Mouse (Mus musculus) inflammation-experienced regulatory T-cells, adult 6 months (primary cell): Measurements from ENCODE around the gene Fads2. TPM values are rescaled to one million over a fixed set of nuclear protein-coding genes. Genes with fewer than 3 reads are reported as not detected.
"Not testable (repeated sequence)": the region's sequence is repeated elsewhere in the genome, so short reads cannot be mapped to it uniquely, and the experiment has no call there.

ENCODE experiments used
- ATAC-seq: one replicate; pipeline ENCODE4 v1.8.0; 2017
- polyA plus RNA-seq, 3 experiments: library from polyadenylated mRNA; unstranded; fragments of 100-300 nt; shearing (Covaris generic); gene quantifications; one replicate each; pipeline ENCODE4 v1.2.1; 2017

The Fads2 gene
- under 1 TPM in 1 of 3 experiments, not detected in 2; 0.15 TPM for polyA plus RNA-seq

GRCm38 (mm10) chr19:10101341-10102053, at the start of gene Fads2:
Gene Fads2, minus strand, starts transcription at chr19:10101746.
- no peak for ATAC-seq

- ATAC-seq = no peak
Observed at GRCm38 (mm10) chr19:10149189-10149588, 47.6 kb upstream of the Fads2 start.

- ATAC-seq = no peak
Observed at GRCm38 (mm10) chr19:10148555-10148954, 47.0 kb upstream of the Fads2 start.

- no peak for ATAC-seq
Observed at GRCm38 (mm10) chr19:10144464-10144863, 42.9 kb upstream of the Fads2 start.

GRCm38 (mm10) chr19:10143667-10144066, 42.1 kb upstream of the Fads2 start:
- ATAC-seq = no peak

GRCm38 (mm10) chr19:10139736-10140135, 38.2 kb upstream of the Fads2 start:
- no peak for ATAC-seq

- ATAC-seq = no peak
Observed at GRCm38 (mm10) chr19:10137423-10137822, 35.9 kb upstream of the Fads2 start.

GRCm38 (mm10) chr19:10134692-10135091, 33.1 kb upstream of the Fads2 start:
- no peak for ATAC-seq

GRCm38 (mm10) chr19:10129547-10129946, 28.0 kb upstream of the Fads2 start:
- ATAC-seq = not testable (repeated sequence)

GRCm38 (mm10) chr19:10126479-10127250, 25.1 kb upstream of the Fads2 start:
- no peak for ATAC-seq

GRCm38 (mm10) chr19:10123892-10124634, 22.5 kb upstream of the Fads2 start:
- ATAC-seq = no peak

GRCm38 (mm10) chr19:10122021-10122631, 20.6 kb upstream of the Fads2 start:
- ATAC-seq = no peak

- ATAC-seq = no peak
Observed at GRCm38 (mm10) chr19:10116641-10117040, 15.1 kb upstream of the Fads2 start.

GRCm38 (mm10) chr19:10115373-10116158, 14.0 kb upstream of the Fads2 start:
- ATAC-seq = no peak

GRCm38 (mm10) chr19:10112956-10113355, 11.4 kb upstream of the Fads2 start:
- ATAC-seq = no peak

GRCm38 (mm10) chr19:10108666-10109065, 7.1 kb upstream of the Fads2 start:
- no peak for ATAC-seq

- no peak for ATAC-seq
Observed at GRCm38 (mm10) chr19:10108129-10108528, 6.6 kb upstream of the Fads2 start.

- ATAC-seq = no peak
Observed at GRCm38 (mm10) chr19:10107051-10107611, 5.6 kb upstream of the Fads2 start.

GRCm38 (mm10) chr19:10106634-10107033, 5.1 kb upstream of the Fads2 start:
- no peak for ATAC-seq

GRCm38 (mm10) chr19:10105034-10105493, 3.5 kb upstream of the Fads2 start:
- ATAC-seq = no peak

- ATAC-seq = no peak
Observed at GRCm38 (mm10) chr19:10104234-10104633, 2.7 kb upstream of the Fads2 start.
